Mouse (Mus musculus): ENCODE measurements at regions not wholly inside any gene's neighbourhood (a gene's known extent, or its start where the extent isn't known, plus 50 kb on each side); places are given as distances from the start of the nearest gene placed in this dataset.

DNA sequence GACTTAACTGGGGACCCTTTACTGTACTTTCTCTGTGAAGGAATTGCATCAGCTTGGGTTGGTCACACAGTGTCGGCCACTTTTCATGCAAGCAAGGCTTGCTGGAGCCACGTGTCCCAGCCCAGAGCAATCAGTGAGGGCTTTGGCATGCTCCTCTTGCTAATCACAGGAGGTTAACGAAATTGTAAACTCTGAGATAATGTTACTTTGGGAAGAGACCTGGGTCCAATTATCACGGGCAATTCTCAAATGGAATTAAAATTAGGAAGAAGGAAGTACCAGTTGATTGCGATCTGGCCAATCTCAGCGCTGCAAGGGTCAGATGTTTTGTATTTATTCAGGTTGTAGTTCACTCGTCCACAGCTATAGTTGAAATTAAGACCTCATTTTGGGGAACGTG lies 153.2 kb downstream of the Dusp6 start:
- no peak for DNase-seq (ENCODE audit: low spot score in 2 of 2)

DNA sequence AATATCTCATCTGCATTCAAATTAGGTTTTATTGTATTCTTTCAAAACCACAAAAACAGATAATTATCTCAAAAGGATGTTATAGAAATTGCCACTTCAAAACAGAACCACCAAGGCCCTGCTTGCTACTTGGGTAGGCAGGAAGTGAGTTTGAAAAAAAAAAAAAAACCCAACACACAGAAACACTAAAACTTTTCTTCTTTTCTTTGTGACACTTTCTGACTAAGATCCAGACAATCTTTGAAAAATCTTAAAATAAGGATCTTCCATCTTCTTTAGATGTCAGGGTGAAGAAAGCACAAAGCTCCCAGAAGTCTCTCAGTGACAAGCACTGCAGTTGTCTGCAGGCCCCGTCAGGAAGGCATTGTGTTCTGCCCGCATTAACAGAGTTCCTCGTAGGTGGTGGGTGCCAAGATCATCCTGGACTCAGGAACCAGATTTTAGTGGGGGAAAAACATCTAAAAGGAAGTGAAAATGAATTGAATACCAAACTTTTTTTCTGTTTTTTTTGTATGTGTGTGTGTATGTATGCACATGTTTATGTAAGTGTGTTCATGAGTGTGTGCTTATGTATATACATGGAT lies 154.0 kb downstream of the Dusp6 start:
- no peak for DNase-seq (ENCODE audit: low spot score in 2 of 2)

DNA sequence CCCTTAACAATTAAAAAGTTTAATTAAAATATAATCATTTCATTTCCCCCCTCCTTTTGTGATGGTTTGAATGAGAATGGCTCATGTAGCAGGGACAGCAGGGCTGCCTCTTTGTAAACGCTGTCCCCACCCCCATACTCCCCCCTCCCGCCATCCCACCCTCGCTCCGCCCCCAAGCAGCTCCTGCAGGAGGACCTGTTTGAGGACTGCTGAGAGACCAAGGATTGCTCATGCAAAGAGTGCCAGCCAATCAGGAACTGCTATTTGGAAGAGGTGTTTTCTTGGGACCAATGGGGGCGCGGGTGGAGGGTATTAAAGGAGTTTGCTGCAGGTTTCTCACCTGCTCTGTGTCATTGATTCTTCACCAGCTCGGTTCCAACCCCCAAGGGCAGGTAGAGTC lies 154.6 kb downstream of the Dusp6 start:
- DNase-seq (ENCODE audit: low spot score in 2 of 2): no peak

DNA sequence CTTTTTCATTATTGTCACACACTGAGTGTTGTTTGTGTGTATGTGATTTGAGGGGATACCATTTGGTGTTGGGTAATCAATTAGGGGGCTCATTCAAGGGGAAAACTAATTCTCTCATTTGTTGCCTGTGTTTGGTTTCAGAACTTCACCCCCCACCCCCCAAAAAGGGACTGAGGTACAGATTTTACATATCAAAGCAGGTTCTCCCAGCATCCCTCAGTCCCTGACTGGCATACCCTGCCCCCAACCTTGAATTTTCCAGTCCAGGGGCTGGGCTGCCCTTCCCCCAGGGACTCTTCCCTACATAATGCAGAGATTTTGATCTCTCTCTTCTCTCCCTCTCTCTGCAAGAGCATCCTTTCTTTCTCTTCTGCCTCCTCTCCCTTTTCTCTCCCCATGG lies 155.5 kb downstream of the Dusp6 start:
- DNase-seq (ENCODE audit: low spot score in 2 of 2): no peak

DNA sequence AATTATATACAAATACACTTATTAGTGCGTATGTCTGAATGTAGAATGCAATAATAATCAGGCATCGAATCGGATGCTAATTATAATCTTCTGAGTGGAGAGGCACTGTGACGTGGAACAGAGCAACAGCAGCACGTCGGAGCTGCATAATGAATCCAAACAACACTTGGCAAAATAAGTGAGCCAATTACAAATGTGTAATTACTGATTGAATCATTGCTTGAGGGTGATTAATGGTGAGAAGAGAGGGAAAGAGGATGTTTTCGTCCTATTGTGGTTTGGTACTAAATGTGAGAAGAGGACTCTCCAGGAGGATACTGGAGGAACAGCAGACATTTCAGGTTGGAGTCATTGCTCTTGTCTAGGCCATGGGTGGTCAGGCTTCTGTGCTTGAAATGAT lies 156.5 kb downstream of the Dusp6 start:
- no peak for DNase-seq (ENCODE audit: low spot score in 2 of 2)

DNA sequence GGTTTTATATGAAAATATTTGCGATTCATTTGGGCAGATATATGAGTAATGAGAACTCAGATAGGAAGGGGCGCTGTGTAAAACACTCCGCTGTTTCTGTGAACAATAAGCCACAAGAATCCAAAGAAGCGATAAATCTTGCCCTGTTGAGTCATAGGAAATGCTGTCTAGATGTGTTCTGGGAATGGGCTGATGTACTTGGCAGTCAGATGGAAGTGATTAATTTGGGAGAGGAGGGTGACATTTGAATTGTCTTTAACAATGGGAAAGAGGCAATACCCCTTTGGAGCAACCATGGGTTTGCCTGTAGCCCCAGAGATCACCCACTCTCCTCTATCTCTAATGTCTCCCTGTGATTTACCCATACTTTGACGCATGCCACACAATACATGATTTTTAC lies 160.4 kb downstream of the Dusp6 start:
- DNase-seq (ENCODE audit: low spot score in 2 of 2): no peak

DNA sequence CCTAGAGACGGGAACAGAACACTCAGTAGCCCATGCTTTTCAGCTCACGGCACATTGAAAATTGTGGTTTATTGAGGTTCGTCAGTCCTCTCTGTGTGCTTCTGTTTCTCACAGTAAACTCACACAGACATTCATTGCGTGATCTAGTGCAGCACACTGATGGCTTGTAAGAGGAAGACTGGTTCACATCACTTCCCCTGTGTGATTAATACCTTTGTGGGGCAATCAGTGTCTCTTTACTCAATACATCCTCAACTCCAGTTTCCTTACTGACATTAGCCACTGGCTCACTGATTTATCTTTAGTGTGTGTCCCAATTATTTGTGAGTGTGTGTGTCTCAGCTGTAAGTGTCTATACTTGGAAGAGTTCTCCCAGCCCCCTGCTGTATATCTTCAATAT lies 162.2 kb downstream of the Dusp6 start:
- DNase-seq (ENCODE audit: low spot score in 2 of 2): no peak

DNA sequence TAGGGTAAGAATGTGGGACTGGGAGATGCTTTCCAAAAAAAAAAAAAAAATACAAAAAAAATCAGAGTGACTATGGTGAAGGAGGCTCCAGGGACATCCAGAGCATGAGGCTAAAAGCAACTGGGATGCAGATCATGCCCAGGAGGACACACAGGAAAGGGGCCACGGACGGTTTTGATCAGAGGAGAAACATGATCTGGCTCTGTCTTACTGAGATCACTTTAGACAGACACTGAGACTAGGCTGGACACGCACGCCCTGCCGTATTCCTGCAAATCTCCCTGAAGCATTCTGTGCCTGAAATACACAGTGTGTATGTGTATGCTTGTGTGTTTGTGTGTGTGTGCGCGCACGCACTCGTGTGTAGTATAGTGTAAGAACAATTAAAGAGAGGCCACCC lies 167.1 kb downstream of the Dusp6 start:
- no peak for DNase-seq (ENCODE audit: low spot score in 2 of 2)

DNA sequence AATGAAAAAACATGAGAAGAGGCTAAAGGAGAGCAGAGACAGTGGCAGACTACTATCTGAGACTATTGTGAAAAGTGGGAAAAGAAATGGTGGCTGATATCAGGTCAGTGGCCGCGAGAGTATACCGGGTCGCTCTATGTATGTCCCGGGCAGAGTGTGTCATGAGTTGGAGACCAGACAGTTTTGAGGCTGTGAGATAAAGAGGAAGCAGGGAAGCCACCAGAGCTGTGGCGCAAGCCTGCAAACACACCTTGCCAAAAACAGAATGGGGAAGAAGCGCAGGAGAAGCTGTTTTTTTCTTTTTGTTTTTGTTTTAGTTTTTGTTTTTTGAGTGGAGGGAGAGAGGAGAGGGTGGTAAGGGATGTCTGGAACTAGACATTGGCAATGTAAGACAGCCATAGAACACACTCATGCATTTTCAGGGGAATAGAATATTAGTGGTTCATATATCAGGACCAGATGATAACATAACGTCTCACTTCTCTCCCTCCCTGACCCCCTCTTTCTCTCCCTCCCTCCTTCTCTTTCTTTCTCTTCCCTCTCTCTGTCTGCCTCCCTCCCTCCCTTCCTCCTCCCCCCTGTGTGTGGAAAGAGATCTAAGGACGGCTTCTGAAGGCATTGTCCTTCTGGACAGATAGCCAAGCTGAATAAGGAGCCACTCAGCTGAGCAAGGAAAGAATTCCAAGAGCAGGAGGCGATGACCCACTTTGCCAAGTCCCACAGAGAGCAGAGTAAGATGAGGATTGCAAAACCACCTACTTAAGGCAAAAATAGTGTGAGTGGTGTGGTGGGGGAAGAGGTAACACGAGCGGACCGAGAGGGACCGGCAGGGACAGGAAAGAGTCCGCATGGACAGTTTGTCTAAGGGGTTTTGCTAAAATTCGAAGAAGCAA lies 167.9 kb downstream of the Dusp6 start:
- DNase-seq (ENCODE audit: low spot score in 2 of 2): no peak

DNA sequence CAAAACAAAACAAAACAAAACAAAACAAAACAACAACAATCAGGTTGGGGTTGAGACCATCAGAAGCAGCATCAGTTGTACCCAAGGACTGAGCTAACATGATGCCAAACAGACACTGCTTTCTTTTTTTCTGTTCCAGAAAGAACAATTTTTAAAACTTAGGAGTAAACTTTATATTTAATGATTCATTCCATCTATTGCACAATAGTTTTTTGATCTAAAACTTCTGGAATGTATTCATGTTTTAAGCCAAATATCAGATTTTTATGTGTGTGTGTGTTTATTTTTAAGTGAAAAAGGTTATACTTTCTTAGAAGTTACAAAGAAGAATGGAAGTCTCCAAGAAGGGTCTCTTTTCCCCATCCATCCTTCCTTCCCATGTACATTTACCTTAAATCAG lies 174.0 kb downstream of the Dusp6 start:
- no peak for DNase-seq (ENCODE audit: low spot score in 2 of 2)

DNA sequence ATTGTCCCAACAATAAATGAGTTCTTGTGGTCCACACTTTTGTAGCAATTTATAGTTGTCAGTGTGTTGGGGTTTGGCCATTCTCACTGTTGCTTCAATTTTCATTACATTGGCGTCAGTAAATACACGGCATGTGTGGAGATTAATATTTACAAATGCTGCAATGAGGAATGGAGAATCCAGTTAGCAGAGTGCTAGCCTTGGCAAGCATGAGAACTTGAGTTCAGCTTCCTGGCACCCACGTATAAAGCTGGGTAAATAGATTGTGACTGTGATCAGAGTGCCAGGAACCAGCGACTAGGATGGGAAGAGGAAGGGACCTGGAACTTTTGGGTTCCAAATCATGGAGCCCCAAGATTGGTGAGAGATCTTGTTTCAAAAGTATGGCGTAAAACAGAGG lies 177.1 kb downstream of the Dusp6 start:
- DNase-seq (ENCODE audit: low spot score in 2 of 2): no peak

DNA sequence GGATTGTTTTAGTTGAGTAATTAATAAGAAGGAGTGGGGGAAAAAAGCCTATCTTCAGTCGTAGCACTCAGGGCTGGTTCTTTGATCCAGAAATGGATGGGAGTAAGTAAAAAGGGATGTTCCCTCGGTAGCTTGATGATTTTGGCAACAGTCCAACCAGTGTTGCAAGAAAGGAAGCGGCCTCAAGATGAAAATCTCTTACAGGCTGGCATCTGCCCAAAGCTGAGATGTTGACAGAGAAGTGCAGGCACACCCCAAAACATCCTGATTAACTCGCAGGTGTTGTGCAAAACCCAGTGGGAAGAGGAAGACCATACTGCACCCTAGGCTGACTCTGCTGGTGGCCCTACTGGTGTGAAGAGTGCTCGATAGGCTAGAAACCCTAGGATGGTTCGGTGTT lies 178.0 kb downstream of the Dusp6 start:
- peak in 1 of 2 experiments; percentile 51 for DNase-seq (ENCODE audit: low spot score in 2 of 2)

DNA sequence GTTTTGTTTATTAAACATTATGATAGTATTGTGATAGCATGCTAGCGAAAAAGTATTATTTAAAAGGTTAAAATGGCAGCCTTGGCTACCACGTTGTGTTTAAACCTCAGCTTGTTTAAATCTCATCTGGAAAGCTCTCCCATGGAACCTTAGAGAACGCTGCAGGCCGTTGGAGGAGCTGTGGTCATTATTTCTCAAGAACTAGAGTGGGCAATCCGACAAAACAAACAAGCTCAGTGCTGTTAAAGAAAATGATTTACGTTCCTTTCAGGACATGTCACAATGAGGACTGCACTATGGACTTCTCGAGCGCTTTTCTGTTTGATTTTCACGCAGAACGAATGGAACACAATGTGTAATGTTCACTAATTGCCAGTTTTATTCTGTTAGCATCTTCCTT lies 178.9 kb downstream of the Dusp6 start:
- DNase-seq (ENCODE audit: low spot score in 2 of 2): no peak

DNA sequence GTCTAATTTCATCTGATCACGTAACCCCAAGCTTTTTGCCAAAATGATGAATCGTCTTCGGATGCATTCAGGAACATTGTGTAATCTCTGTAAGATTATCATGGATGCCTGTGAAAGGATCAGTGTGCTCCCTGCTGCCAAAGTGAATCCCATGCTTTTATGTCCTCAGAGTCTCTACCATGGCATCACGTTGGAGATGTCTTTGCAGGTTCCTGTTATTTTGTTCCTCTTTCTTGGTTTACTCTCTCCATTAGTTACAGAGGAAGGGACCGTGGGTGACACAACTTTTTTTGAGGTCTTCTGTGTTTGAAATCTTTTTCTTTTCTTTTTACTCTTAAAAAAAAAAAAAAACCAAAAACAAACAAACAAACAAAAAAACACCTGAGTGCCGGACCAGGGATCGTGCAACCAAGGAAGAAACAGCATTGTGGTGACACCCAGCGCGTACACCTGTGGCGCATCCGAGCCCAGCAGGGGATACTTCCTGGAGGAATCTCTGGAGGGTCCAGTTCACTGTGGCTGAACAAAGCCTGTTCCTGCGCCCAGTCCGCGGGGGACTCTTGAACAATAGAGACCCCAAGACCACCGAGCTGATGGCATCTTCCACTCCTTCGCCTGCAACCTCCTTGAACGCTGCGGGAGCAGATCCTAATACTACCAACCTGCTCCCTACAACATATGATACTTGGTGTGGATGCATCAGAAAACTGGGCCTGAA lies 180.6 kb downstream of the Dusp6 start:
- no peak for DNase-seq (ENCODE audit: low spot score in 2 of 2)

DNA sequence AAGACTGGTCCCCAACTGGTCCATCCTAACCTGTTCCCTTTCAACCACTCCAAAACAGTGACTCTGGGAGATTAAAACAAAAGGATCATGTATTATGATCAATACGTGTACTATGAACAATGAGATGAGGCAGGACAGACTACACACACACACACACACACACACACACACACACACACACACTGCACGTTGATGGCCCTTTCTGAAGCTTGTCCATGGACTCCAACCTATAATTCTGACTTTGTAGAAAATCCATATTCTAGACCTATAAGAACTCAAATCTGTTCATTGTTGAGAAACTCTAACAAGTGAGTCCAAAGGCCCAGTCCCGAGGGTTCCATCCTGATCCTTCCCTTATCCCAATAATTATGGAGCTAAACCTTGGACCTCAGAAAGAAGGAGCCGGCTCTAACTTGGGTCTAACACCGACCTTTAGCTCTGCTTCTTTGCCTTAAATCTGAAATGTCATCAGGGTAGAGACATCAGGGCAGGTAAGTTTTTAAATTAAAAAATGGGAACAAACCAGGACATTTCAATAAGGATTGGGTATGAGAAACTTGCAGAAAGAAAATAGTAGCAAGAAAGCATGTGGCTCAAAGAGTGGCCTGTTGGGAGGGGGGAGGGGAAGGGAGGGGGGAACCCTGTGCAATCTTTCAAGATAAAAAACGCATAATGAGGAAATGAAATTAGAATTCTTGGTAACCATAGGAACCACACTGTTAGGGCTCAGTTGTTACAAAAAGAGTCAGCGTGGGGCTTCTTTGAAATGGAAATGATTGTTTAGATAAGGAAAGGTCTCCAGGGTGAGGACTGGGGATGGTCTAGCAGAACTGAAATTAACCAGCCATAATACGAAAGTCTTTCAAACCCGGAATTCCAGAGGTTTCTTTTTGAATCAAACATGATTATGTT lies 187.9 kb downstream of the Dusp6 start:
- DNase-seq (ENCODE audit: low spot score in 2 of 2): no peak

DNA sequence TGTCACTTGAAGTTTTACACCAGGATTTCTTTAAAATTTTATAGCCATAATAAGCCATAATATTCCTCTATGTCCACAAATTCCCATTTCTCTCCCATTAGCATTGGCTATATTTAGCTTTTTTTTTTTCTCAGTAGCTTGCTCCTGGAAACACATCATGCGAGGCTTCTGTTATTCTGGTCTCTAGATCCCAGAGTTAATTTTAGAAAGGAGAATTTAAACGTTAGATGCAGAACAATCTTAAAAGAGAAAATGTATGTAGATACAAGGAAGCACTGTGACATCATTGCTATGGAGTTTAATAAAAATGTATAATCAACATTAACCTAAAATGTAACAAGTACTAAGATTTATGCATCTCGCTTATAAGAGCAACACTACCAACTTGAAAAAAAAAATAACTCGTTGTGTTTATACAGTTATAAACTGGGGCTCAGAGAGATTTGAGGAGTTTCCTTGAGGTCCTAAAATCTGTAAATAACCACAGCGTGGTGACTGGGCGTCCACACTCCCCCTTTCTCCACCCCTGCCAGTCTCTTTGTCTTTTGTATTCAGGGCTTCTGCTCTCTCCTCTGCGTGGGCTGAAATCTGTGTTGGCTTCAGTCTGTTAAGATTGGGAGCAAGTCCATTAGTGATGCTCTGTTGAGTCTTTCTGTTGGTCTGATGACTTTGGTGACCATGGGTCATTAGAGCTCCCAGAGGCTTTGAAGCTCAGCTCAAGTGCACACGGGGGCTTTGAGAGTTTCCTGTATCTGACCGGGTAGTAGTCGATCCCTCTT lies 188.8 kb downstream of the Dusp6 start:
- DNase-seq (ENCODE audit: low spot score in 2 of 2): no peak

DNA sequence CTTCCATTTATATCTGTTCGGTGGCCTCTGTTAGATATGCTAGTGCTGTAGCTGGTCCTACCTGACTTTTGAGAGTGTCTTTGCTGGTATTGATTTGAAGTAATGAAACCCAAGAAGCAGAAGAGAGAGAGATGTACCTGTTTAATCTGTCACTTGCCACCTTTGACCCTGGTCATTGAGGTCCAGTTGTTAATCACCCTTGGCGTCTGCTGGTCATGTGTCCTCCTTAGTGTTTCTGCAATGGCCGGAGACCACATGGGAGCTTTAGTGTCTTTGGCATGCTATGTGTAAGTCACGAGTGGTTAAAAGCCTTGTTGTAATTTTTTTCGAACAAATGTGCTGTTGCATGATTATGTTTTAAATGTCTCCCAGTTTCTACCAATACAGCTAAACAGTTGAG lies 193.1 kb downstream of the Dusp6 start:
- DNase-seq (ENCODE audit: low spot score in 2 of 2): no peak

DNA sequence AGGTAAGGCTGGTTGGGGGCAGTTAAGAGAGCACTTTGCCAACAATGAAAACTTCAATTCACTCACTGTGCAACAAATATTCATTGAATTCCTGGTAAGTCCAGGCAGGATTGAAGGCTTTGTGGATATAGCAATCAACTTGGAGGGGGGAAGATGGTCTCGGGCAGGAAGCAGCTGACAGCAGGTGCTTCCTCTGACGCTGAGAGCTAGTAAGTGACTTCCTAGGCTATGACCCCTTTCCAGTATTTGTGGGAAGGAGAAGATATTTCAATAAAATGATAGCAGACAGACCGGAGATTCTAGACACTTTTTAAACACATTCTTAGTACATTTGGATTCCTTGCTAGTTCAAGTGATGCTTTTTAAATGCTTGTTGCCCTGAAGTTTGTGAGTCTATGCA lies 195.0 kb downstream of the Dusp6 start:
- DNase-seq (ENCODE audit: low spot score in 2 of 2): no peak

DNA sequence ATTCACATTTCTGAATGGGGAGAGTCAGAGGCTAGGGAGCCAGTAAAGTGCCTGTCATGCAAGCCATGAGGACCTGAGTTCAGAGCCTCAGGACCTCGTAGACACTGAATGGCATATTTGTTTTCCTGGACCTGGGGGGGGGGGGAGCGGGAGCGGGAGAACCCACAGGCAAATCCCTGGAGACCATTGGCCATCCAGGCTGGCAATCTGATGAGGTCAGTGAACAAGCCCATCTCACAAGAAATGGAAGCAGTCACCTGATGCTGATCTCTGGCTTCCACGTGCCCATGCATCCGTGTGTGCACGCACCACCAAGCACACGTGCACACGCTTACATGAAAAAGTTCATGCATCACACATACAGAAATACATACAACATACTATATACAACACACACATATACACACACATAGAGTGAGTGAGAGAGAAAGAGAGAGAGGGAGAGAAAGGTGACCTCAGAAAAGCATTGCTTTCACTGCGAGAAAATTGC lies 196.2 kb downstream of the Dusp6 start:
- DNase-seq (ENCODE audit: low spot score in 2 of 2): no peak

DNA sequence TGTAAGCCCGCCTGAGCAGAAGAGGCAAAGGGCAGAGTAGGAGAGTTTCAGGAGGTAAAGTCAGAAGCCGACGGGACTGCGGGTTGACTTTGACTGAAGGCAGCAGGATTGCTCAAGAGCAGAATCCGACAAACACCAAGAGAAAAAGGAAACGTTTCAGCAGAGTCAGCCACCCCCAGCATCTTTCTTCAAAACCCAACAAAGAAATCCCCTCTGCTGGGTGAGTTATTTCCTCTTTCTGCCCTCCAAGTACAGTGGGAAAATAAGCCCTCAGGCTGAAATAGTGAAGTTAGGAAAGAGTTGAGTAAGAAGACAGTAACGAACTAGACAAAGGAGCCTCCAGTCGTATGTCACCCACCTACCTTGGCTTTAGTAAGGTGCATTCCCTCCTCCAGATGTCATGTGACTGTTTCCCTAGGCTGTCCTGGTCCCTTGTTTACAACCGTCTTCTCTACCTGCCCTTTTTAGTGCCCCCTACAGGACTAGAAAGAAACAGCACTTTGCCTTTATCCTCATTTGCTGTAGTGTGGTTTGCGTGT lies 196.9 kb downstream of the Dusp6 start:
- peak in 1 of 2 experiments; percentile 42 for DNase-seq (ENCODE audit: low spot score in 2 of 2)
